Mouse (Mus musculus): ENCODE measurements at regions not wholly inside any gene's neighbourhood (a gene's known extent, or its start where the extent isn't known, plus 50 kb on each side); places are given as distances from the start of the nearest gene placed in this dataset.
A peak's percentile ranks its signal among the peaks of the same experiment; 100 is the strongest.

DNA sequence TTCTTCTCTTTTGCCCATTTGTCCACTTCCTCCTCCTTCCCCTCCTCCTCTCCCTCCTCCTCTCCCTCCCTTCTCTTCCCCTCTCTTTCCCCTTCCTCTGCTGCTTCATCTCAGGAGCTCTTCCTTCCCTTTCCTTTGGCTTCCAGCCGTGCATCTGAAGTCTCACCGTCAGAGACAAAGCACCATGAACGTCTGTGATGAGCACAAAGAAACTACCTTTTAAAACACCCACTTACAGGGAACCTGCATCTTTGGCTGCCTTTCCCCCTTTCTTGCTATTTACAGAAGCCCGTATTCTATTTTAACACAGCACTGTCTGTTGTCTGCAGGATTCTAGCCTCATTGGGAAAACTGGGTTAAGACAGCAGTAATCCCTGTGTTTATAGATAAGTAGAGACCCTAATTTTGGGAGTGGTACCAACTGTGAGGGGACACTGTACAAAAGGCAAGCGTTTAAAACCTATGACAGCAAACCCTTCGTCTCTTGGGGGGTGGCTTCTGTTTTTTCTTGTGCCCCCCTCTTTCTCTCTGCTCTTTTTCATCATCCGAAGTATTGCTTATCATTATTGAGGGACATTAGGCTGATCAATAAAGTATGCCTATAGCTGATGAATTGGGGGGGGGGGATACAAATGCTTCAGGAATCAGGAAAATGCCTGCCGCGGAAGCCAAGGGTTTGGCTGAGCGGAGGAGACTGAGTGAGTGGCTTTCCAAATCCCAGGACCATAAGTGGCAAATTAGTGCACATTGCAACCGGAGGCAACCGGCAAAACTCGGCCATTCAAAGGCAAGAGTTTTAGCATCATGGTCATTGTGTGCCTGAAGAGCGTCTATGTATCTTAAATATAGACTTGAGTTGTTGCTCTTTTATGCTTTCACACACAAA is 417.0 kb upstream of the Ubash3b start:
- no peak for DNase-seq (ENCODE audit: low read depth, low spot score)

DNA sequence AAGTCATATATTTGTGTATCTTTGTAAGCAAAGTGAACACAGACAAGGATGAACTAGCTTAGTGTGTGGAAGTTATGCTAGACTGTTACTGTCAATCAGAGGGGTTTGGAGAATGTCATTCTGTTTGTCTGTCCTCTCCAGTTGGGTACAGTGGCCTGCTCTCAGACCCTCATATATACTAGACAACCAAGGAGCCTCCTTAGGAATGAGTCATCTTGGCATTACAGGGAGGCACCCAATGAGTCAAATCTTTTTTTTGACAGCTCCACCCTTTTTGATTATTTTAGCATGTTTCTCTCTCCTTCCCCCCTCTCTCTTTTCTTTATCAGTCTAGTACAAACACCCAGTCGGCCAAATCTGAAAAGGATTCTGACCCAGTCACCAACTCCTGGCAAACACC is 416.3 kb upstream of the Ubash3b start:
- DNase-seq (ENCODE audit: low read depth, low spot score) = no peak

DNA sequence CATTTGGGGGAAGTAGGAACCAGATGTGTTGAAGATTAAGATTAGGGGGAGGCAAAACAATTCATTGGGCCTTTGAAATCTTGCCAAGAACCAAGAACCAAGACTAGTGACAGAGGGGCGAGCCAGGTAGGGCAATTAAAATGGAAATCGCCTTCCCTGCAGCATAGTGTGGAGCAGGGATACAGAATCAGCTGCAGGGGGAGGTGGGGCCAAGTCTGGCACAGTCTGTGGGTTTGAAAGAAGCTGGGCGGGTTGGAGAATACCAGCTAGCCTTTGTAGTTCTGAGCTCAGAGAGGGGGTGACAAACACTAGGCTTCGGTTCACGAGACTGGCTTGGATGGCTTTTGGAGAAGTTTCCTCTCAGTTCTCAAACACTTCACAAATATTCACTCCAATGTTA is 414.3 kb upstream of the Ubash3b start:
- DNase-seq (ENCODE audit: low read depth, low spot score) = no peak

DNA sequence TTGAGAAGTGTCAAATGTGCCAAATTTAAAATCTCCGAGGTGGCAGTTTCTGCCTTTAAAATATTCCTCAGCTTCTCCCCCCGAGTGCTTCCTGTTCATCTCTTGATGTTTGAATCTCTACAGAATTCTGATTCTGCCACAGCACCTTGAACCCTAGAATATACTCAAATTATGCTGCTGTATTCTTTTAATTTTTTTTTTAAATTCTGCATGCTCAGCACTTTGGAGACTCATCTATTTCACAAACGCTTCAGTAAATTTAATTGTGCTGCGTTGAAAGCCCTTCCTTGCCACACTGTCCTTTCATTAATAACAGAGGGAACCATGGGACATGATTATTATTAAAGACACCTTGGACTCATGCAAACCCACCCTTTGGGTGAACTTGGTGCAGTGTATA is 408.8 kb upstream of the Ubash3b start:
- no peak for DNase-seq (ENCODE audit: low read depth, low spot score)

DNA sequence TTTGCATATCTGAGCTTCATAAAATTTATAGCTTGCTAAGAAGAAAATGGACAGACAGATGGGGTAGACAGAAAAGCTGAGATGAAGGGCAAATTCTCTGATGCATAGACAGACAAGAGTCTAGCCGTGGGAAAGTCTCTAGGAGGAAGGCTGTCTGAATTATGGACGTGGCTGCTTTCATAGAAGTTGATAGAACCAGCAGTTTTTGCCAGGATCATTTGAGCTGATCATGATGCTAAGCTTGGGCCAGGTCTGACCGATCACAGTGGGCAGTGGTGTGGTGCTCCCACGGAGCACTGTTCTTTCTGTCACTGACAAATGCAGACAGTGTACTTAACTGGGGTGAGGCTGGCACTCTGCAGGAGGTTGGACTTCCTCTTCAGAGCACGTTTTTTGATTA is 405.0 kb upstream of the Ubash3b start:
- no peak for DNase-seq (ENCODE audit: low read depth, low spot score)

DNA sequence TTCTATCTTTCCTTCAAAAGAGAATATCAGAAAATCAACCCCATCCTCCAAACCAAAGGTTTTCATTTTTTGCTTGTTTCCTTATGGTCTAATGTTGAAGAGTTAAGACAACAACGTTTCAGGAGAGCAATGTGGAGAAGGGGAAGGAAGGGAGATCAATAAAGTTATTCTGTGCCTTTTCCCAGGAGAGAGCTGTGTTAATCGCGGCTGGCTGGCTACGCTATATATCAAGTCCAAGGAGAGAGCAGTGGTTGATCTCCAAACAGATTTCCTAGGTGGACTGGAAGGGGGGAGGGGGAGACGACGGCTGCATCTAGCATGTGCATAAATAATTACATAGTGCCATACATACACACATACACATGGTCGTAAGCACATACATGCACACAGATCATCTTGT is 404.3 kb upstream of the Ubash3b start:
- DNase-seq (ENCODE audit: low read depth, low spot score) = no peak

DNA sequence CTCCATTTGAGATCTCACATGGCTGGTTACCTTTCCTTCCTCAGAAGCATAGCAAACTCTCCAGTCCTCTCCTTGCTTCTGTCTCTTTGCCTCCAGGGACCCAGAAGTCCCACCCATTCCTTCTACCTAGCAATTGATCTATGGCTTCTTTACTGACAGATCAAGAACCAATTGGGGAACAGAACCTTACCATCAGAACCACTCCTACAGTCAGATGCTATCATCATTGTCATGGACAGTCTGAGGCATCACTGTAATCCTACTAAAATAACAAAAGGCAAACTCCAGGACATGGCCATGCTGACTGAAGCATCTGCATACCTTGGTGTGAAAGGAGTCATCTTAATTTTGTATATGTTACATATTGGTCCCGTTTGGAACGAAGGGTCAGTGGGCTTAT is 401.9 kb upstream of the Ubash3b start:
- peak; percentile 77 for DNase-seq (ENCODE audit: low read depth, low spot score)

DNA sequence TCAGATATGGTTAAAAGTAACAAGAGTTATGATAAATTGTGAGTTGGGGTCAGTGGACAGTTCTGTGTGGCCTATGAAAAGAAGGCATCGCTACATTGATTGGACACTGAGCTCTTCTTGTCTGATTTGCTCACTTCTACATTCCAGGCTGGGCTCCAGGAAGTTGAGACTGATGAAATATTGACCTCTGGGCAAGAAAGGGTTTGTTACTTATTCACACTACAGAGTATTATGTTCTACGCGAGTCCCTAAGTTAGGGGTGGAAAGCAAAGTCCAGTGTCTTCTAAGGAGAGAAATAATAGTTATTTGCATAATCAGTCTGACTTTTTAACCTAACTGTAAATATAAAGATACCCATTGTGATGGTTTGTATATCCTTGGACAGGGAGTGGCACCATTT is 397.0 kb upstream of the Ubash3b start:
- DNase-seq (ENCODE audit: low read depth, low spot score) = no peak

DNA sequence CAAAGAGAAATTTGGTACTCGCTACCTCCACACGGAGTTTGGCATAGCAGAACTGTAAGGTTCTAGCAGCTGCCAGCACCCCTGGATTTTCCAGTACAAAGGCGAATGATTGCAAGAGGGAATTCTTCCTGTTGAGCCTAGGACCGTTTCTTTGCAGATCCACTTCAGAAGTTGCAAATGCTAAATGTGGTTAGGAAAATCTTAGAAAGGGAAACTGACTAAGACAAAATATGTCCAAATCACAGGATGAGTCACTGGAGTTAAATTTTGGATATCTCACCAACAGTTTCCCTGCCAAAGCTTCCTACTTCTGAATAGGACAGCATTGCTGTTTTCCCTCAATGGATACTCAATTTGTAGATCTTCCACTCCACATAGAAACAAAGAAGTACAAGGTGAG is 395.4 kb upstream of the Ubash3b start:
- DNase-seq (ENCODE audit: low read depth, low spot score) = no peak

DNA sequence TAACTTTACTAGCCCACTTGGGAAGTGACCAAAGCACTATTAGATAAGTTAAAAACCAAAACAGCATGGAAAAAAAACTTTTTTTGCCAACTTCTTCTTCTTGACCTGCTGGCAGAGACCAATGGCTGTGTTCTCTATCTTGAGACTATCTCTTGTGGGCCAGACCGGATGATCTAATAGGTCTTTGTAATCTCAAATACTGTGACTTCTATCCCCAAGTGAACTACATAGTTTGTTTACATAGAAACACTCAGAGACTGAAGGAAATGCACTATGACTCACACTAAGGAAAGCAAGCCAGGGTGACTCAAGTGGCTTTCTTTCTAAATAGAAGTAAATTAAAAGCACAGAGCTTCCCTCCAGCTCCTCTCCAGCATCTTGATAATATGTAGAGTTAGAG is 384.3 kb upstream of the Ubash3b start:
- no peak for DNase-seq (ENCODE audit: low read depth, low spot score)

DNA sequence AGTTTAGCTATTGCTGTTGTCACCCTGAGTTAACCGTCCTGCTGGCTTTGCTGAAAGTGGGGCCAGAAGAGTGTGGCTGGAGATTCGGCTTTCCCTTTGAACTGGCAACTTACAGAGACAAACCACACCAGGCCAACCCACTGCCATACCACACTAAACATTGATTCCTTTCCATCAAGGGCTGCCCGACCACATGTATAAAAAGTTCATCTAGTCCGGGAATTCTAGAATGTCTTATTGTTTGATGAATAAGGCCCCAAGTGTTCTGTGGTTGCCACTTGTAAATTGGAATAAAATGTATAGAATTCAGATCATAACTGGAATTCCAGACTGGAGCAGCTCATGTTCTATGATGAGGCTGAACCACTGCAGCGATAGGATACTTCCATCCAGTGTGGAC is 381.0 kb upstream of the Ubash3b start:
- no peak for DNase-seq (ENCODE audit: low read depth, low spot score)

DNA sequence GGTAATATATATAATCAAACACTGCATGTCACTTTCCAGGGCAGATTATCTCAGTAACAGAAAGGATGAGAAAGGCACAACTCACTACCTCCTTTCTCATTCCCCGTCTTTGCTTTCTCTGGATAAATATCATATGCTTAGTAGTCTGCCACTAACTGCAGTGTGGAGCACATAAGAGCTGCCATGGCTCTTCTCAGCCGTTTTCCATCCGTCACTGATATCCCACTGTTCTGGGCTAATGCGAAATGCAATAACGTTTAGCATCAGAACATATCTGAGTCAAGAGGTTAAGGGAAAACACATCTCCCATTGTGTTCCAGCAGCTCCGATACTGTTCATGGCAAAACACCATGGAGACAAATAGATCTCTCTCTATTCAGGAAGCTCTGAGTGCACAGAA is 379.8 kb upstream of the Ubash3b start:
- no peak for DNase-seq (ENCODE audit: low read depth, low spot score)

DNA sequence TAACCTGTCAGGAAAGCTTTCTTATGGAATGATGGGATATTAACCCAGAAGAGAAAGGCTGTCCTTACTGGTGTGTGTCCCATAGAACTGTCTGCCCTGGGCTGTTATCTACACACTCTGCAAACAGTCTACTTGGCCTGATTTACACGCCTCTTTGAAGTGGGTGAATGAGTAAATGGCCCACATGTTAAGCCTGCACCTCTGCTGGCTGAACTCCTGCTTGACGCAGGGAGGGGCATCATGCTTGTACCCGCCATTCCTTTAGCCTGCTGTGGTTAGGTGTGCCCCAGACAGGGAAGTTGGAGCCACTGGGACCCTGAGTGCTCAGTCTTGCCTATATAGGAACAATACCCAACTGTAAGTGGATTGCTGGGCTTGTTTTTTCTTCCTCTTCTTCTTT is 371.3 kb upstream of the Ubash3b start:
- no peak for DNase-seq (ENCODE audit: low read depth, low spot score)

DNA sequence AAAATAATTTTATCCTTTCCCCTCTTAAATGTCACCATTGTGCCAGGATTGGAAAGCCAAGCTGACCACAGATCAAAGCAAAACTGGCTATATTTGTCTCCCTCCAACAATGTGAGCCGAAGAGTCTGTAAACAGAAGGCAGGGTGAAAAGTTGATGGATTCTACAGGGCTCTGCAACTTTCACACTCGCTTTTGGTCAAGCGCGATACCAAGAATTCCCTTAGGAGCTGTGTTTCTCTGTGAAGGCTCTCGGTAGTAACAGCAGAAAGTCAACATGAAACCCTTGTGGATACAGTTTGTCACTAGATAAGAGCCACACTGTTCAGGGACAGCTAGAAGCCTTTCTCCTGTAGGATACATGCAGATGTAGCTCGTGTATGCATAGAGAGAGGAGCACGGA is 370.8 kb upstream of the Ubash3b start:
- DNase-seq (ENCODE audit: low read depth, low spot score) = no peak

DNA sequence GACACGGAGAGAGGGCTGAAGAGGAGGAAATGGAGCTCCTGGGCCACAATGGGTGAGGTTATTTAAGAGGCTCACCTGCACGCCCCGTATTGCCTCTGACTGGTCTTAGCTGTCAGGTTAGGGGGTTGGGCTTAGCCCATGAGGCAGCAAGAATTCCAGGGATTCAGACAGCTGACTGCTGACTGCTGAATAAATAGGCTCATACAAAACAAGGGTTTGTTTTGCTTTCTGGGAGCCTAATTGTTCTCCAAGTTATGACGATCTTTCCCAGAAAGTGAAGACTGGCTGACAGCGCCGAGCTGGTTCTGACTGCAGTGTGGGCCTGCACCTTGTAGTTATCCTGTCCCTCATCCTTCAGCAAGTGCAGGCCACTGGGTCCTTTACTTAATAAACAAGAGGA is 370.1 kb upstream of the Ubash3b start:
- no peak for DNase-seq (ENCODE audit: low read depth, low spot score)

DNA sequence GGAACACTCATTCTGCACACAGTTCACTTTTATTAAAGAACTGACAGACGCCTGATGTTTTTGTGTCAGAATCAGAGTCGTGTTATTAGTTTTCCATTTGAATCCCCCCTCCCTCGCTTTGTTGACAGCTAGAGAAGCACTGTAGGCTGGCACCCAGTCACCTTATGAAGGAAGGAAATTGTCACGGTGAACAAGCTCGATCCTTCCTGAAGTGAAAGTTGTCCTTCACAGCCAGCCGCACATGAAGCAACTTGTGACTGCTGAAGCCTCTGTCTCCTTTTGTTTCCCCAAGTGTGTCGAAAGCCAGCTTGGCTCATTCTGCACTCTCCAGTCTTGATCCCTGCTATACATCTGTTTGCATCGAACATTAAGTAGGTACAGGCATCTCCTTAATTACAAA is 364.6 kb upstream of the Ubash3b start:
- no peak for DNase-seq (ENCODE audit: low read depth, low spot score)

DNA sequence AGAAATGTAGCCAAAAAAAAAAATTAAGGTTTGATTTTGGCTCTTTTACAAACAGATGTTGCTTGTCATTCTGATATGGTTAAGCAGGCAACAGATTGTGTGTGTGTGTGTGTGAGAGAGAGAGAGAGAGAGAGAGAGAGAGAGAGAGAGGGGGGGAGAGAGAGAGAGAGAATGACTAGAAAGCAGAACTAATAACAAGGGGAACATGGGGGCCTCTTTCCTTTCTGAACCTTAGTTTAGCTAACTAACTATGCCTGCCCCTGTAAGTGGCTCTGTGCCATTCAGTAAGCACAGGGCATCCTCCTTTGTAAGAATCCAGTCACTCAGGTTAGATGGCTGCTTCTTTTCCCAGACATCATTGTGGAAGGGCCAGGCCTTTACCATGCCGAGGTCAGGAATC is 364.0 kb upstream of the Ubash3b start:
- DNase-seq (ENCODE audit: low read depth, low spot score) = no peak

DNA sequence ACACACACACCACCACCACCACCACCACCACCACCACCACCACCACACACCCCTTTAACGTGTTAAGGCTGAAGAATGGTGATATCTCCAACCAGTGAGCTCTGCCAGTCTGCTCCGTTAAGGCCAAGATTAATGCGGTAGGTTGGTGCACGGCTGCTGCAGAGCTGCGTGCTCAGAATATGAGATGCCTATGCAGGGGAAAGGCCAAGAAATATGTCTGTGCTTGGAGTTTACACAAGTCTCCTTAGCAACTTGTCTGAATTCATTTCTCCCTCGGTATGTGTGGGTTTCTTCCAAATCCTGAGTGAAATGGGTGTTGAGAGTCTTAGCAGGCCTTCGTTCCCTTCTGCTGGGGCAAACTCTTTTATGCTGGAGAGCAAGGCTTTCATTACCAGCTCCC is 363.1 kb upstream of the Ubash3b start:
- DNase-seq (ENCODE audit: low read depth, low spot score) = no peak

DNA sequence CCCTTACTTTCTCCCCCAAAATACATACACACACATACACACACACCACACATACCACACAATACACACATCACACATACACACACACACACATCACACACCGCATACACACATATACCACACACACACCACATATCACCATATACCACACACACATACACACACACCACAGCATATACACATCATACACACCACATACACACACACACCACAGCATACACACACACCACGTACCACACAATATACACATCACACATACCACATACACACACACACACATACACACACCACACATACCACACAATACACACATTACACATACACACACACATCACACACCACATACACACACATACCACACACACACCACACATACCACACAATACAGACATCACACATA is 362.5 kb upstream of the Ubash3b start:
- DNase-seq (ENCODE audit: low read depth, low spot score) = no peak

DNA sequence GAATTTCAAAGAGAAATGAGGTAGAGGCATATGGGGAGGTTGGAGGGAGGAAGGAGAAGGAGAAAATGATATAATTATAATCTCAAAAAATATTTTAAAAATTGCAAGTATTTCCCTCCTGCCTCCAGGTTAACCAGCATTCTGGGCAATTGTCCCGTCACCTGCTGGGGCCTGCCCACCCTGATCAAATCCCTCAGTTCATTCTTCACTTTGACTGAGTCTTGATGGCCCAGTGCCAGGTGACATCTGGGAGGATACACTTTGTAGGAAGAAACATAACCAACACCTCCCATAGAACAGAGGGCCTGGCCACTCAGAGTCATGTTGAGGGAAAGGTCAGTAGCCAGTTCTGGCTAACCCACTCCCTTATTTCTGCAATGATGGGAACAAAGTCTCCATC is 360.8 kb upstream of the Ubash3b start:
- DNase-seq (ENCODE audit: low read depth, low spot score) = no peak

DNA sequence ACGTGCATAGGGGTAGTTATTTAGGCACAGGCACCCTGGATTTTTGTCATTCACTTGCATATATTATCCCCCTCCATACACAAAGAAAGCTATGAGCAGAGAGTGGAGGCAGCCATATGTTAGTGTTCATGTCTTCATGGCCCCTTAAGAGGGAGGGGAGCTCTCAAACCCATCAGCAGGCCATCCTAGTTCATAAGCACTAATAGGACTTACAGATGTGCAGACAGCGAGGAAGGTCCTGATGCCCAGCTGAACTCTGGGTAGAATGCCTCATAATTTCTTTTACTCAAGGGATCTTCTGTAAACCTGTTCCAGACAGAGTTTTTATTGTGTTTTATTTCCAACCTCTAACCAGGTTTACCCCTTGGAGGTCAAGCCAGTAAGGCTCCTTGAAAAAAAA is 356.3 kb upstream of the Ubash3b start:
- DNase-seq (ENCODE audit: low read depth, low spot score) = no peak

DNA sequence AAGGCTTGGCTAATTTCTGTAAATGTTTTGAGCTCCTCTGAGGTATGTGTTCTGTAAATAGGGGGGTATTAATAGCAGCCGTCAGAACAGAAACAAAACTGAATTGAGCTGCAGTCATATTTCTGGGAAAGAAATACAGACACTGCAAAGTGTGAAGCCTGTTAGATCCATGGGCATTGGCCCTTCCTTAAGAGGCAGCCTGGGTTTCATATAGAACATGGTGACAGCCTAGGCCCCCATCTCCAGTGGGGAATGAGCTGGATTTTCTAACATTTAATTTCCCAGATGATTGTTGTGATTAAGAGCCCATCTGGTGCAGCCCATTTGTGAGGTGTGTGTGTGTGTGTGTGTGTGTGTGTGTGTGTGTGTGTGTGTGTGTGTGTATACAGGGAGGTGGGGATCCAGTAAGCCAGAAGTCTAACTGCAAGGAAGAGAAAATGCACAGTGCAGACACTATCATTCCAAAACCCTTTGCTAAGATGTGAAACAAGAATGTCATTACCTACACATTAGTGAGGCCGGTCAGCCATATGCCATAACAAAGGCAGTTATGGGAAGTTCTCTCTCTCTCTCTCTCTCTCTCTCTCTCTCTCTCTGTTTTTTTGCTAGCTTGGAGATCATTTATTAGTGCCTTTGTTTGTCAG is 355.7 kb upstream of the Ubash3b start:
- DNase-seq (ENCODE audit: low read depth, low spot score) = no peak

DNA sequence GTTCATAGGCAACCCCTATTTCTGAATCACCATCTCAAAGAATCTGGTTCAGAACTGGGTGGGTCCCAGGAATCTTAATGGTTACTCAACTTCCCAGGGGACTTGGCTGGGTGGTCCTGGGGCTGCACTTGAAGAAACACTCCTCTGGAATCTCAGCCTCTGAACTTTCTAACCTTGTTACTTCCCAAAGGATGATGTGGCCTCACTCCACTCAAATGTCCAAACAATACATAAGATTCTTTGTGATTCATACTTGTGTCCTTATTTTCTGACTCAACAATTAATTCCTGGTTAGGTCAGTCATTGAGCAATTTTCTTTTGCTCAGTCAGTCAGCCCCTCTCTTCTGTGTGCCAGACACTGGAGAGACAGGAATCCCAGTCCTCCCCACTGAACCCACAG is 353.7 kb upstream of the Ubash3b start:
- peak; percentile 52 for DNase-seq (ENCODE audit: low read depth, low spot score)
